Mouse (Mus musculus) MEL (cell line): ENCODE measurements around the gene Rbm46. TPM values are rescaled to one million over a fixed set of nuclear protein-coding genes. Genes with fewer than 3 reads are reported as not detected.

ENCODE experiments used
- polyA plus RNA-seq, 2 experiments: library from polyadenylated mRNA; stranded (reverse) in 1 of 2; unstranded in 1 of 2; fragments of >175 nt in 1 of 2; fragments of >200 nt in 1 of 2; gene quantifications; 2 replicates each; pipeline versions ENCODE4 v1.2.1 to v1.2.4; 2012; ENCODE audit warnings: low replicate concordance in 2 of 2, low read depth in 1 of 2; ENCODE audit not compliant: insufficient read length in 2 of 2, insufficient read depth in 1 of 2, missing spikeins in 1 of 2
- total RNA-seq: library from RNA; depleted of rRNA; stranded (reverse); fragments of 300-350 nt; gene quantifications from 2 replicates; pipeline ENCODE4 v1.2.3, GENCODE M21; 2012; rRNA removed

Gene Rbm46
- total and polyA plus RNA-seq, 3 experiments: not detected

Other genes with a start within 250 kb of the Rbm46 start
- gene Lrat, start 27.5 kb upstream of the Rbm46 start, total RNA-seq: not detected in 2 replicates
- not detected for gene Lrat, start 27.5 kb upstream of the Rbm46 start, polyA plus RNA-seq
- gene Fgg, start 131.2 kb upstream of the Rbm46 start, total RNA-seq: not detected in 2 replicates
- gene Fgg, start 131.2 kb upstream of the Rbm46 start, polyA plus RNA-seq: not detected
- gene Fga, start 149.6 kb upstream of the Rbm46 start, total RNA-seq: not detected in 2 replicates
- gene Fga, start 149.6 kb upstream of the Rbm46 start, polyA plus RNA-seq: not detected
- gene Fgb, start 173.4 kb upstream of the Rbm46 start, total RNA-seq: not detected in 2 replicates
- gene Fgb, start 173.4 kb upstream of the Rbm46 start, polyA plus RNA-seq: not detected
- gene Plrg1, start 179.0 kb upstream of the Rbm46 start, total RNA-seq: 85.6 and 87.5 TPM in 2 replicates
- 10 to 100 TPM in 1 of 2 experiments, not detected in 1; 88.8 TPM for gene Plrg1, start 179.0 kb upstream of the Rbm46 start, polyA plus RNA-seq